Comparison of ENCODE assay signal across 8 mouse cellular contexts in the genomic region with DNA sequence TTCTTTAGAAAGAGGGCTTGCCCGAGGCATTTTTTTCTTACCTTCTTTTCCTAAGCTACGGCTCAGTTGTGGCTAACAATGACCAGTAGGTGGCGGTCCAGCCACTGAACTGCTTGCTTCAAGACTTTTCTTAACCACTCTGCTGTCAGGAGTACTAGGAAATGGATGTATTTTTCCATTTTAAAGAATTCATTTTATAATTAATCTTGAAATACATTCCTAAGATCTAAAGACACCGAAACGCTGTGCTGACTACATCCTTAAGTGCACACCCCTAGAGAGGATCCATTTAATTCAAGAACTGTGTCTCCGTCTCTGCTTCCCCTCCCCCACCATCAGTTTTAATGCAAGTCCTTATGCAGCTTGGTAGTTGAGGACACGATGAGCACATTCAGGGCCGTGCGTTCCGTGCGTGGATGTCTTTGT.
A peak's percentile ranks its signal among the peaks of the same experiment; 100 is the strongest.
DNase-seq lines count a peak whose midpoint lies in the region; ATAC-seq and TF ChIP-seq lines count a peak whose summit lies in the region.

No protein-coding gene starts in this region.

- H3K27me3 ChIP-seq in midbrain, embryonic 12.5 days, result peaks cover 18% of the 10 kb centered on the region

- H3K4me3 ChIP-seq in cortical plate, adult 2 months (ENCODE audit: insufficient read depth, low read length), result 0 out of 2 replicates have a peak overlapping the region, but pooled peaks have one; percentile 7
- H3K4me3 ChIP-seq in midbrain, embryonic 12.5 days, result peak overlapping the region; percentile 27

- H3K27ac ChIP-seq in cortical plate, adult 2 months (ENCODE audit: insufficient read depth, low read length), result no peak overlapping the region
- no peak overlapping the region for H3K27ac ChIP-seq in midbrain, embryonic 12.5 days (replicated peaks)

- no peak overlapping the region for H3K9ac ChIP-seq in midbrain, embryonic 12.5 days (replicated peaks)

- ATAC-seq in midbrain, embryonic 12.5 days (ENCODE audit: low FRiP score, low read depth), result peak; percentile 58; the same call in 1 of the 2 replicates

- peak; percentile 4 for DNase-seq in thymus, postnatal 14 days
- DNase-seq in thymus, postnatal 36 days, result no peak
- peak; percentile 58 for DNase-seq in gastrocnemius, postnatal 14 days
- DNase-seq in kidney, adult 11 months, result peak; percentile 13
- DNase-seq in left cerebral cortex, postnatal 36 days (ENCODE audit: low spot score in 2 of 2), result peak; percentile 48 to 65
- peak; percentile 24 for DNase-seq in testis, postnatal 14 days (ENCODE audit: low spot score)

- WGBS in midbrain, embryonic 12.5 days, result 1% methylated on average over 11 of the region's 11 CpGs

- H3K9me3 ChIP-seq in midbrain, embryonic 12.5 days, result no peaks in the 10 kb centered on the region

- no peak for TF ChIP-seq POLR2A in cortical plate, adult 2 months (IDR thresholded peaks at IDR 0.05; ENCODE audit: extremely low read depth, insufficient read depth, low read length)

- H3K36me3 ChIP-seq in midbrain, embryonic 12.5 days, result no peaks in the 10 kb centered on the region

- H3K4me1 ChIP-seq in cortical plate, adult 2 months (ENCODE audit: control insufficient read depth, insufficient read depth, low read length), result peaks cover 2% of the 10 kb centered on the region; the same call in 1 of the 2 replicates
- H3K4me1 ChIP-seq in midbrain, embryonic 12.5 days, result 0 out of 2 replicates have a peak, but pooled peaks cover 6% of the 10 kb centered on the region

- intact Hi-C loops in gastrocnemius, postnatal 14 days (cut with DNase I; ENCODE audit: low total_unique reads), result loop anchor here (5.0 kb wide), 1 partner anchor 357 kb away; a partner anchor contains a TSS
- intact Hi-C loops in left cerebral cortex, postnatal 36 days (cut with DNase I), result loop anchor here (2.0 kb wide), 1 partner anchor 354 kb away; no protein-coding TSS in a partner anchor

- H3K4me2 ChIP-seq in midbrain, embryonic 12.5 days (replicated peaks), result peak overlapping the region; percentile 53

- peak; percentile 79 for TF ChIP-seq CTCF in cortical plate, adult 2 months (IDR thresholded peaks at IDR 0.05; ENCODE audit: extremely low read depth, insufficient read depth, low read length)

Comparison
In these comparisons a context has a peak if more than half of its experiments do, and no peak if none do; other contexts are left out.
1. DNase-seq: peak in thymus, postnatal 14 days (single experiment), gastrocnemius, postnatal 14 days (single experiment), kidney, adult 11 months (single experiment), left cerebral cortex, postnatal 36 days (2 of 2) and testis, postnatal 14 days (single experiment); none in thymus, postnatal 36 days (0 of 2).